Mouse (Mus musculus): Measurements from ENCODE around the gene Gm4792. TPM values are rescaled to one million over a fixed set of nuclear protein-coding genes. Genes with fewer than 3 reads are reported as not detected.

Gm4792 gene
- not detected in 2 replicates for total RNA-seq (2017)

DNA sequence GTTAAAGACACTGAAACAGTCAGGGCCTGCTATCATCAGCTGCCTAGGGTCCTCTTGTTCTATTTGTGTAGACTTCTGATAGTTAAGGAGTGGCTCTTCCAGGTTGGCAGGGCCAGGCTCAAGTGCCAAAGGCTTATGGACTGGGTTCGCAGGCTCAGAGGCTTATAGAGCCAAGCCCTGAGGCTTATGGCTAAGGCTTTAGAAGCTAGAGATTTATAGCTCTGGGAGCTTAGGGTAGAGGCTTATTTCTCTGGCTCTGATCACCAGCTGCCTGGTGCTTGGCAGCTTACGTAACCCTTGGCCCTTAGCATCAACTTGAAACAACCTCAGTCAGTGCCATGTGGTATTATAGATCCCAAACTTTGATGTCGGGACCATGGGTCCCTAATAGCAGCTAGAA, at the start of gene Gm4792:
Gene Gm4792, minus strand, starts transcription at position 233 of the 400 bp plus-strand sequence.
- ATAC-seq (replicated peaks in 1 of 2; ENCODE audit: insufficient read depth in 1 of 2, low FRiP score in 2 of 2, low TSS enrichment in 1 of 2, low read depth in 1 of 2, poor library complexity in 2 of 2, severe bottlenecking in 2 of 2): no peak

DNA sequence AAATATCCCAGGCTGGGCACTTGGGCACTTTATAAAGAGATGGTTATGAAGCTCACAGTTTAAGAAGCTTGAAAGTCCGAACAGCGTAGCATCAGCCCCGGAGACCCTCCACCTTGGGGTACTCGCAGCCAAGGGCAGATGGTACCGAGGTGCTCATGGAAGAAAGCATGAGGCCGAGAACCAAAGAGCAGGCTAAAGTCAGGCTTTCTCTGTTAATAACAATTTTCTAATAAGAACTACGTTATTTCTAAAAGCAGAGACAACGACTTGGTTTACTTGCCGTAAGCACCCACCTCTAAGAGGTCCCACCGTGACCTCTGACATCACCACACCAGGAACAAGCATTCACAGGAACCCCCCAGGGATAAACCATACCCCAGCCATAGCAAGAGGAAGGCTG, 49.5 kb upstream of the Gm4792 start:
- no peak for ATAC-seq (replicated peaks in 1 of 2; ENCODE audit: insufficient read depth in 1 of 2, low FRiP score in 2 of 2, low TSS enrichment in 1 of 2, low read depth in 1 of 2, poor library complexity in 2 of 2, severe bottlenecking in 2 of 2)

DNA sequence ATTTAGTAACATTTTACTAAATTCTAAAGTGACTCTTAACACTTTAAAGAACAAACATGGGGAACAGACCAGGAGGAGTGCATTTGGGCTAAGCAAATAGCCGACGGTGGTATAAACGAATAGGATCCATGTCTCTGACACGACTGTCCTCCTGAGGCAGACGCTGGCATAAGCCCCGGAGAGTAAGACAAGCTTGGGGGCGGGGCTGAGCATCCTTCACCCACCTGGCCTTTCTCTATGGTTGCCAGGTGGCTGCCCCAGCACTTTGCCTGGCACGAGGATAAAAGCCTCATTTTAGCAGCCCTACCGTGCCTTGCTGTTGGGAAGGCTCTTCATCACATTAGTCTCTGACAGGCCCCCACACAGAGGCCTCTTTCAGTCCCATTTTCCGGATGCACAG, 48.8 kb upstream of the Gm4792 start:
- no peak for ATAC-seq (replicated peaks in 1 of 2; ENCODE audit: insufficient read depth in 1 of 2, low FRiP score in 2 of 2, low TSS enrichment in 1 of 2, low read depth in 1 of 2, poor library complexity in 2 of 2, severe bottlenecking in 2 of 2)

DNA sequence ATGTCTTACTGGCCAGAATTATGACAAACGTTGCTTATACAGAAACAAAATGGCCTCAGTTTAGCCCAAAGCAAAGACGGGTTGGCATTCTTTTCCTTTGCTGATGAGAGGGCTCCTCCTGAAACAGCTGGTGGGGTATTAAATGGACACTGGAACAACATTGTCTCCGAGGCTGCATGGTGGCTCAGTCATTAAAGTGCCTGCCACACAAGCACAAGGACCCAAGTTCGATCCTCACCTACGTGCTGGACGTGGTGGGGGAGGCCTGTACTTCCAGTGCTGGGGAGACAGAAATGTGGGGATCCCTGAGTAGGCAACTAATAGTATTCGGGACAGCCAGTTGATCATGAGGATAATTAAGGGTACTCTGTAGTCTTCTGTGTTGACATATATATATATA, 48.1 kb upstream of the Gm4792 start:
- no peak for ATAC-seq (replicated peaks in 1 of 2; ENCODE audit: insufficient read depth in 1 of 2, low FRiP score in 2 of 2, low TSS enrichment in 1 of 2, low read depth in 1 of 2, poor library complexity in 2 of 2, severe bottlenecking in 2 of 2)

DNA sequence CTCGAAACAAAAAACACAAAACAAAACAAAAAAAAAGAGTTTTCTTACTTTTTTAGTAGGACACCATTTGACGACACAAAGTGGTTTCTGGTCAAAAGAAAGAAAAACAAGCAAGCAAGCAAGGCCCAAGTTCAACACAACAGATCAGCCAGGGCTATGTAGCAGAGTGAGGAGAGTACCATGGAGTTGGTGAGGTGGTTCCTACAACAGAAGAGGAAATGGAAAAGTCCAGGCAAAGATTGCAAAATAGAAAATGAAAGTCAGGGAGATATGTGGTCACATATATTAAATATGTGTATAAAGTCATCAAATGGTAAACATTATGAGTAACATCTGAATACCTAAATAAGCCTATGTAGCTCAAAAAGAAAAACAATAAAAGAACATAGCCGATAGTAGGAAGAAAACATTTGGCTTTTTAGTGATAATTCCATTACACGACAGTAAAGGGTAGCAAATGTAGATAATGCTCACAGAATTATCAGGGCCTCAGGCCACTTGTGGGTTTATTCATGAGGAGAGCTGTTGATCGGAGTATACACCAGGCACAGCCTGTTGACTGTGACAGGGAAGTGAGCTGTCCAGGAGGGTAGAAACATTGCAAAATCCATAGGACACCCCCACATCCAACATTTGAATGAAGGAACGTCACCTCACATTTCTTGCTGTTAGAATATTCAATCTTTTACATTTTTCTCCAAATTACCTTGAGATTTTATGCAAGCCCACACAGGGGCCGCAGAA, 47.2 kb upstream of the Gm4792 start:
- no peak for ATAC-seq (replicated peaks in 1 of 2; ENCODE audit: insufficient read depth in 1 of 2, low FRiP score in 2 of 2, low TSS enrichment in 1 of 2, low read depth in 1 of 2, poor library complexity in 2 of 2, severe bottlenecking in 2 of 2)

DNA sequence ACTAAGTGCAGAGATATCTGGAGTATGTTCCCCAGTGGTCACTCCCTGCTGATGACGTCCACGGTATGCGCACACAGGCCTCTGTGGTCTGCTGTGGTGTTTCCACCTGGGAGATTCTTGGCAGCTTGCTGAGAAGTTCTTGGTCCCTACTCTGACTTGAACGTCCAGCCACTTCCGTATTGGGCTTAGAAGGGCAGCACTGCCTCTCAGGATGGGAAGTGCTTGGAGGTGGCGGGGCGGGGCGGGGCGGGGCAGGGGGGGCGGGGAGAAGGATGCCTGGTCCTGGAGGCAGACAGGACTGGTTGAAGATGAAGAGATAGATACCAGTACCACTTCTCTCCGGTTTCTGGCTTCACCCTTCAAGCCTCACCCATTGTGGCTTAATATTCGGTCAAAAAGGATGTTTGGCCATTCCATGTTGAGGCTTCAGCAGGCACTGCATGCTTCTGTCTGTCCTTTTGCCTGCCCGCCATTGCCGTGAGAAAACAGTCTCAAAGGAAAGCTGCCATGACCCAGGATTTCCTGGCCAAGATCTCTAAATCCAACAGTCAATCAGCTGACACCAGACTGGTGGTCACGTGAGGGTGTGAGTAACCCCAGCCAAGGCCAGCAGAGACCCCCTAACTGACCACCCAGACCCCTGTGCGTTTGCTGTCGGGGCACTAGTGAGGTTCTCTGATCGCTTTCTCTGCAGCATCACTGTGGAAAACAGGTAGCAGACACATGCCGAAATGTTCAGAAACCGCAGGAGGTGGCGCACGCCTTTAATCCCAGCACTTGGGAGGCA, 46.3 kb upstream of the Gm4792 start:
- ATAC-seq (replicated peaks in 1 of 2; ENCODE audit: insufficient read depth in 1 of 2, low FRiP score in 2 of 2, low TSS enrichment in 1 of 2, low read depth in 1 of 2, poor library complexity in 2 of 2, severe bottlenecking in 2 of 2): peak; percentile 22 to 42; a peak in 1 of 4 replicates

DNA sequence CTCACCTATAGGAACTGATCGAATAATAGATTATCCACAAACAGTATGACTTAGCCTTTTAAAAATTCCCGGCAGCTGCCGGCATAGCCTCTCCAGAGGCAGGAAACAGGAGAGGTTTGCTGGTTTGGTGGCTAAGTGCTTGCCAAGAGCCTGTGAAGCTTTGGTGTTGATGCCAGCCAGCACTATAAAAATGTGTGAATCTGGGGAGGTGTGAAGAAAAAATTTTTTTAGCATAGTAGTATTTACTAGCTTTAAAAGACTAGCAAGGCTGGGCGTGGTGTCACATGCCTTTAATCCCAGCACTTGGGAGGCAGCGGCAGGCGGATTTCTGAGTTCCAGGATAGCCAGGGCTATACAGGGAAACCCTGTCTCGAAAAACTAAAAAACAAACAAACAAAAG, 45.1 kb upstream of the Gm4792 start:
- no peak for ATAC-seq (replicated peaks in 1 of 2; ENCODE audit: insufficient read depth in 1 of 2, low FRiP score in 2 of 2, low TSS enrichment in 1 of 2, low read depth in 1 of 2, poor library complexity in 2 of 2, severe bottlenecking in 2 of 2)

DNA sequence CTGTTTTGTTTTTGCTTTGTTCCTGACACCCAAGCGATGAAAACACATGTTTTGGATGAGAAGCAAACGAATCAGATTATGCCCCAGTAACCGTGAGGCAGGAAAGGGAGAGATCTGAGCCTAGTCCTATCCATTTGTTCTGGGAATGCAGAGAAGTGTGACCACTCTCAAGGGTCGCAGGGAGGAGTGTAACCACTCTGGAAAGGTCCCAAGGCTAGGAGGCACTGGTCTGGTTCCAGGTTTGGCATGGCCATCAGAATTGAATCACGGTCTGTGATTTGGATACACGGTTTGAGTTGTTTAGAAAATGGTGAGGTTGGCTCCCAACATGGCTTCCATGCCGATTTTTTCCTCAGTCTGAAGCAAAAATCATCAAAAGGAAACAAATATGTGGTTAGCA, 43.8 kb upstream of the Gm4792 start:
- ATAC-seq (replicated peaks in 1 of 2; ENCODE audit: insufficient read depth in 1 of 2, low FRiP score in 2 of 2, low TSS enrichment in 1 of 2, low read depth in 1 of 2, poor library complexity in 2 of 2, severe bottlenecking in 2 of 2): no peak

DNA sequence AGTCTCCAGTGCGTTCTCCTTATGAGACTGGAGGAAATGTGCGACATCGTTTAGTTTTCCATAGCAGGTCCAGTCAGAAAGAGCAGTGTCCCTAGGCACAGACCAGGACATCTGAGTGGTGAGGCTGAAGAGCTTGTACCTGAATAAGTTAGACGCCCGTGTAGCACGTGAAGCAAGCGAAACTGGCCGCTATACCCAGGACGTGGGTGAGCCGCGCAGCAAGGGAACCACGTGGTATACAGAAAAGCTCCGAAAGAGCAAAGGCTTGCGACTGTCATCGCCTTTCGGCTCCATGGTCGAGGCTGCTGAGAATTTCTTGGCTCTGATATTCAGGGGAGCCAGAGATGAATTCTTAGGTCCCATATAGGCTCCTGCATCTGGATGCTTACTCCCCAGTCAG, 43.0 kb upstream of the Gm4792 start:
- ATAC-seq (replicated peaks in 1 of 2; ENCODE audit: insufficient read depth in 1 of 2, low FRiP score in 2 of 2, low TSS enrichment in 1 of 2, low read depth in 1 of 2, poor library complexity in 2 of 2, severe bottlenecking in 2 of 2): peak in 1 of 2 experiments; percentile 39; a peak in 1 of 4 replicates

DNA sequence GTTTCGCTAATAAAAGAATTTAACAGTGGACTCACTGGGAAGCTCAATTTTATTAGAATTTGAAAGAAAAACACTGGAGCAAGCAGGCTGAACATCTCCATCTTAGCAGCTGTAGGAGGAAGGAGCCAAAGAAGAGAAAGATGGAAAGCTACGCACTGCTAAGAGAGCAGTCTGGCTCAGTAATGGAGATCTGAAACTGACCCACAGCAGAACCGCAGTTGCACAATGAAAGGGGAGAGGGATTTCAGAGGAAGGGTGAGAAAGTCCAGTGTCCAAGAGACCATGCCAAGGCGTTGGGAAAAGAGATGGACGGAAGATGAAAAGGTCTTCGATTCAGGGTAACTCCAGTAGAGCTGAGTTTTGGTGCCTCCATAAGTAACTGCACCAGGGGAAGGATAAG, 37.6 kb upstream of the Gm4792 start:
- no peak for ATAC-seq (replicated peaks in 1 of 2; ENCODE audit: insufficient read depth in 1 of 2, low FRiP score in 2 of 2, low TSS enrichment in 1 of 2, low read depth in 1 of 2, poor library complexity in 2 of 2, severe bottlenecking in 2 of 2)

DNA sequence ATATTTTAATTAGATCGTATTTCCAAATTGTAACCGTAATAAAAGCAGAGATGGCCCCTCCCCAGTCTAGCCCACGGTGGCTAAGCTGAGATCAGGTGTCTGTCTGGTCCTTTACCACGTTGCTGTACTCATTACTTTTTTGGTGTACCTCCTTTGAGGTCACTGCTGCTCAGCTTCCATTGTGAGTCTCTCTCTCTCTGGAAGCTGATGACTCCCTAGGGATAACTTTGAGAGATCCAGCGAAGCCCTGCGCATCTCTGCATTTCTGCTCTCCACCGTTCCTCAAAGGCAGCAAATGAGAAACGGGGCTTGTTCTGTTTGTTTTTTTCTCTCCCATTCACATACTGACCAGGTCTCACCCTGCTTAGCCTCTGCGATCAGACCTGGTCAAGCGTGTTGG, 36.5 kb upstream of the Gm4792 start:
- no peak for ATAC-seq (replicated peaks in 1 of 2; ENCODE audit: insufficient read depth in 1 of 2, low FRiP score in 2 of 2, low TSS enrichment in 1 of 2, low read depth in 1 of 2, poor library complexity in 2 of 2, severe bottlenecking in 2 of 2)

DNA sequence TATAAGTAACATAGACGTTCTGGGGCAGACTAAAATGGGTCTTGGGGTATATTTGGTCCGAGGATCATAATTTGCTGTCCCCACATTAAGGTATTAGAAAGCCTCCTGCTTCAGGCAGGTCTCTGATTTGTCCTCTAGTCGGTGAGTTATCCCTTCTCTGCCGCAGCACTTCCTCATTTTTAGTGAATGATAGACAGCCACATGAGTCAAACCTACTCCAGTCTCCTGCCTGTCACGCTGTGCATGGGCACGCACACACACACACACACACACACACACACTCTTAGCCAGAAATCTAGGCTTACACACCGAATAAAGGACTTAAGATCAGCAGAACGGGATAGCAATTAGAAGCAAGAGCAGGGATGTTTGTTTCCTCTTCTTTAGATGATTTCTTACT, 34.8 kb upstream of the Gm4792 start:
- ATAC-seq (replicated peaks in 1 of 2; ENCODE audit: insufficient read depth in 1 of 2, low FRiP score in 2 of 2, low TSS enrichment in 1 of 2, low read depth in 1 of 2, poor library complexity in 2 of 2, severe bottlenecking in 2 of 2): peak; percentile 73

DNA sequence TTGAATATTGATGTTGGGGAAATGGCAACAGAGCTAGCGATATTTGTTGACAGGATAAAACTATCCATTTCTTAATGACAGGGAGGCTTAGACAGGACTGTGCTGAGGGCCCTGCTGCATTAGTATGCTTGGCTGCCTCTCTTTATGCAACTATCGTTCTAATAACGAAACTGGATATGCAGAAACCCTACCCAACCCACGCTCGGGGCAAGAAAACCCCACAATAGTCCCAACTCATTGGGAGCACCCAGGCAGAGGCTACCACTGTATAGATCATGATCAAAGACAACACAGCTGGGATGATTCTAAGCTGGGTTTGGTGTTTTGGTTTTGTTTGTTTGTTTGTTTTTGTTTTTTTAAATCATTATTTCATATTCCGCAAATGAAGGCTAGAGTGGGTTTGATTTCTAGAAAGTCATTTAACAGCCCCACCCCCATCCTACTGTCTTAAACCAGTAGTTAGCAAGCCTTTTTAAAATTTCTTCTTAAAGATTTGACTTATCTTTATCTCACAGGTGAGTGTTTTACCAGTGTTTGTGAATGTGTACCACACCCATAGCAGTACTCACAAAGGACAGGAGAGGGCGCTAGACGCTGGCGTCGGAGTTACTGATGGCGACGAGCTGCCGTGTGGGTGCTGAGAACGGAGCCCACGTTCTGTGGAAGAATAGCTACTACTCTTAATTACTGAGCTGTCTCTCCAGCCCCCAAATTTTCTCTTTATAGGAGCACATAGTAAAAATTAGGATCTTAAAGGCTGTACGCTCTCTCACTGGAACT, 34.0 kb upstream of the Gm4792 start:
- no peak for ATAC-seq (replicated peaks in 1 of 2; ENCODE audit: insufficient read depth in 1 of 2, low FRiP score in 2 of 2, low TSS enrichment in 1 of 2, low read depth in 1 of 2, poor library complexity in 2 of 2, severe bottlenecking in 2 of 2)

DNA sequence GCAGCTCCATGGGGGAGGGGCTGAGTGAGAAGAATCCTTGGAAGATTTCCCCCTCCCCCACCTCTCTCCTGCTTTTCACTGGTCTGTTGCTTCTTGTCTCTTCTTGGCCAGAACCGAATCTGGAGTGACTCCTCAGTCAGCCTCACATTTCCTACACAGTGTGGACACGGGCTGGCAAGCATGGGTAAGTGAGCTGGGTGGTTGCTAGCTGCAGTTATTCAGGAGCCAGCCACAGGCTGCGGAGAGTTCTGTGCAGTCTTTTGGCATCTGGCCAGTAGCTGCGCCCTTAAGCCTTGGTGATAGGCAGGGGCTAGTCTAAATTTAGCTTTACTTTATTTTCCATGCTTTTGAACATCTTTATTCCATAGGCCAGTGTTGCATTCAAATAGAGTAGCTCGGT, 31.5 kb upstream of the Gm4792 start:
- ATAC-seq (replicated peaks in 1 of 2; ENCODE audit: insufficient read depth in 1 of 2, low FRiP score in 2 of 2, low TSS enrichment in 1 of 2, low read depth in 1 of 2, poor library complexity in 2 of 2, severe bottlenecking in 2 of 2): no peak

DNA sequence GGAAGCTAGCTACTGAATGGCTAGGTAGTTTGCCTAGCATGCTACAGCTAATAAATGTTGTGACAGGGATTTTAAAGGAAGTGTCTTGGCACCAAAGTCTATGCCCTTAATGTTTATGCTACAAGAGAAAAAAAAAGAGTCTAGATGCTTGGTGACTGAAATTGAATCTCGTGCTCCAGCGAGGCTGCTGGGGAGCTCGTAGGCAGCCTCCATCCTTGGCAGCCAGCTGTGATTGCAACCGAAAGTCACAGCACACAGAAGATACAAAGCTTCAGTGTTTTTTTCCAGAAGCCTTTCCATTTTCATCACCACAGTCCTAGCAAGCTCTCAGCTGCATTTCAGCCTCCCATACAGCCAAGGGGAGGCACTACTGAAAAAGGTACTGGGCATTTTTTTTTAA, 20.1 kb upstream of the Gm4792 start:
- no peak for ATAC-seq (replicated peaks in 1 of 2; ENCODE audit: insufficient read depth in 1 of 2, low FRiP score in 2 of 2, low TSS enrichment in 1 of 2, low read depth in 1 of 2, poor library complexity in 2 of 2, severe bottlenecking in 2 of 2)

DNA sequence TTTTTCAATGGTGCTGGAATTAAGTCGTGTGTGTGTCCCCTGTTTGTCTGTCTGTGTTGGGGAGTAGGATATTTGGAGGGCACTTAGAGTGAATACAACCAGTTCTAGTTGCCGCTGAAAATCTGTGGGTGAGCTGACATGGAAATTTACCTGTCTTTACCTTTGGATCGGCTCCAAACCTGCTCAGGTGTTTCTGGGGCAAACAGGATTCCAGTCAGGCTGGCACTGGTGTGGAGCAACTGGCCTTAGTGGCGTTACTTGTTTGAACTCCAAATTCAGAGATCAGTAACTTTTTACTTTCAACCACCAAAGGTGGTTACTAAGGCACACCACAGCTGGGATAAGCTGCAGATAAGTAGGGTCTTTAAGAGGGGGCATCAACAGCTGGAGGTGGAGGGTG, 14.6 kb upstream of the Gm4792 start:
- ATAC-seq (replicated peaks in 1 of 2; ENCODE audit: insufficient read depth in 1 of 2, low FRiP score in 2 of 2, low TSS enrichment in 1 of 2, low read depth in 1 of 2, poor library complexity in 2 of 2, severe bottlenecking in 2 of 2): no peak

DNA sequence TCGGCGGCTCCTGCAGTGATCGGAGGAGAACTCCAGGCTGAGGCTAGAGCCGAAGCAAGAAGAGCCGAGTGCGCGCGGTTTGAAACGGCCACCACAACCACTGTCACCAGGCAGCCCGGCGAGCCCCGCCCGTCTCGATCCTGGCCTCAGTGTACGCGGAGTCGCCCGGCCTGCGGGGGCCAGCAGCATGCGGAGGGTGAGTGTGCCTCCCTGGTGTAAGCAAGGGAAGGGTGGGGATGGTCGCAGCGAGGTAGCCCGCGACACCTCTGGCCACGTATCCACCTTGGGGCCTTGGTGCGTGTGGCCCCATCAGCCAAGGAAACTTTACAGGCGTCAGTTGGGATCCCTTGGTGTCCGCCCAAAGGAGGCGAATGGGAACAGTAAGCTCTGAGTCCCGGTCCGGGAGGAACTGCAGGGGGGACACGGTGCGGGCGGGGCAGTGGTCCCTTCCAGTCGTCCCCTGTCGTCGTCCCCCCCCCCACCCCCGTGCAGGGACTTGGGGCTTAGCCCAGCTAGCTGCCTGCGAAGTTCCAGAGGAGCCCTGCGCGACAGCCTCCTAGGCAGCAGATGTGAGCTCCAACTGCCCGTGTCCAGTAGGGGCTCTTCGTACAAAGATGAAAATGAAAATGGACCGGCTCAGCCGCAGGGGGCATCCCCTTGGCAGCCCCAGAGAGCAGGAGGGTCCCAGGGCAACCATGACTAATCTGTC, 13.7 kb upstream of the Gm4792 start:
- peak; percentile 56 to 64; a peak in 3 of 4 replicates for ATAC-seq (replicated peaks in 1 of 2; ENCODE audit: insufficient read depth in 1 of 2, low FRiP score in 2 of 2, low TSS enrichment in 1 of 2, low read depth in 1 of 2, poor library complexity in 2 of 2, severe bottlenecking in 2 of 2)
